Mouse (Mus musculus) B cell, adult 67 days (primary cell): ENCODE results near the gene Samd9l. TPM values are rescaled to one million over a fixed set of nuclear protein-coding genes. Genes with fewer than 3 reads are reported as not detected.

Experiments
- total RNA-seq, 2 experiments: library from RNA; stranded (reverse); gene quantifications; 4 replicates each; pipeline ENCODE4 v1.2.4; 2023

Samd9l gene
- 100 to 1,000 TPM; 174 to 237 TPM for total RNA-seq

GRCm38 (mm10) chr6:3399340-3400068 is at the start of gene Samd9l:
Samd9l (minus strand) TSS chr6:3399572.

Other genes with a start within 250 kb of the Samd9l start
- 10 to 100 TPM; 11.7 to 22.1 TPM for gene Hepacam2, start 98.7 kb upstream of the Samd9l start, total RNA-seq
- gene Vps50, start 98.8 kb upstream of the Samd9l start, total RNA-seq = 10 to 100 TPM; 22.3 to 27.4 TPM